Mouse (Mus musculus): ENCODE measurements around the gene Shd. TPM values are rescaled to one million over a fixed set of nuclear protein-coding genes. Genes with fewer than 3 reads are reported as not detected.

Gene Shd
- total RNA-seq, 1 experiment = 1.5 TPM

DNA sequence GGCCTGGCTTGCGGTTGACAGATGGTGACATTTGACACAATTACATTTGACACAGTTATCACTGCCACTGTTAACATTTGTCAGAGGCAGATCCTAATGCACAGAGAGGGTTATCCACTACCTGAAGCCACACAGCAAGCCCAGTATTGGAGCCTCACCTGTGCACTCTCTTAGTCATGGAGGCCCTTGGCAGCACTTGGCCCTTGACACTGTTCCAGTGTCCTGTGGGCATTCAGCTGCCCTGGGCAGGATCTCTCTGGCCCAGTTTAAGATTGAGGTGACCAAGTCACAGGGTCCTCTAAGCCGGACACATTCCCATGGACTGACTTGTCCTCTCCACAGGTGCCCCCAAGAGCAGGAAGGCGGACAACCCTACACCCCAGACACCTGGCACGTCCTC, 3.1 kb upstream of the Shd start:
- Histone ChIP-seq H3K4me1 (ENCODE audit: control insufficient read depth in 2 of 2, insufficient read depth in 2 of 2, low read length in 2 of 2, poor library complexity in 1 of 2) (peaks cover 0 to 20% of the 10 kb centered on the region in 2 experiments; a peak in 2 of 4 replicates), H3K9ac (ENCODE audit: insufficient read depth, low read depth, low read length, poor library complexity, severe bottlenecking) (no peak overlapping the region), H3K27ac (ENCODE audit: insufficient read depth, low read depth, low read length, poor library complexity, severe bottlenecking) (no peak overlapping the region), H3K4me3 (ENCODE audit: insufficient read depth in 1 of 2, low read depth in 1 of 2, low read length in 2 of 2, poor library complexity in 1 of 2, severe bottlenecking in 1 of 2) (no peak overlapping the region), H3K36me3 (ENCODE audit: control insufficient read depth, insufficient read depth, low read length, poor library complexity, severe bottlenecking) (peaks cover 20% of the 10 kb centered on the region), H3K9me3 (ENCODE audit: control insufficient read depth, insufficient read depth, low read depth, low read length) (no peaks in the 10 kb centered on the region)
- in situ Hi-C loops (cut with MboI; ENCODE audit: low sequenced_read_pairs in 2 of 2, unreplicated experiment in 2 of 2) = no loop called here
- TF ChIP-seq ZC3H11A (IDR thresholded peaks at IDR 0.05; ENCODE audit: borderline replicate concordance, low read depth, low read length) (no peak), HCFC1 (IDR thresholded peaks at IDR 0.05; ENCODE audit: borderline replicate concordance, insufficient read depth, low read length) (no peak), CHD2 (IDR thresholded peaks at IDR 0.05; ENCODE audit: low read depth, low read length) (no peak)
- DNase-seq (ENCODE audit: low read depth, low spot score) = no peak

- Histone ChIP-seq H3K9me3 (ENCODE audit: control insufficient read depth, insufficient read depth, low read depth, low read length) (no peaks in the 10 kb centered on the region), H3K36me3 (ENCODE audit: control insufficient read depth, insufficient read depth, low read length, poor library complexity, severe bottlenecking) (peaks cover 18% of the 10 kb centered on the region; the same call in 1 of the 2 replicates), H3K4me1 (ENCODE audit: control insufficient read depth in 2 of 2, insufficient read depth in 2 of 2, low read length in 2 of 2, poor library complexity in 1 of 2) (peaks cover 0 to 18% of the 10 kb centered on the region in 2 experiments; a peak in 2 of 4 replicates), H3K9ac (ENCODE audit: insufficient read depth, low read depth, low read length, poor library complexity, severe bottlenecking) (no peak overlapping the region), H3K27ac (ENCODE audit: insufficient read depth, low read depth, low read length, poor library complexity, severe bottlenecking) (no peak overlapping the region), H3K4me3 (ENCODE audit: insufficient read depth in 1 of 2, low read depth in 1 of 2, low read length in 2 of 2, poor library complexity in 1 of 2, severe bottlenecking in 1 of 2) (no peak overlapping the region)
- in situ Hi-C loops (cut with MboI; ENCODE audit: low sequenced_read_pairs in 2 of 2, unreplicated experiment in 2 of 2) = no loop called here
- DNase-seq (ENCODE audit: low read depth, low spot score) = no peak
- TF ChIP-seq ZNF384 (IDR thresholded peaks at IDR 0.05; ENCODE audit: low read depth, low read length) = no peak
- no peak for TF ChIP-seq MAFK (IDR thresholded peaks at IDR 0.05; ENCODE audit: insufficient read depth, low read depth, low read length)
- TF ChIP-seq ZC3H11A (IDR thresholded peaks at IDR 0.05; ENCODE audit: borderline replicate concordance, low read depth, low read length) = no peak
Measured at GRCm38 (mm10) chr17:55968210-55968609, 2.1 kb upstream of the Shd start.

DNA sequence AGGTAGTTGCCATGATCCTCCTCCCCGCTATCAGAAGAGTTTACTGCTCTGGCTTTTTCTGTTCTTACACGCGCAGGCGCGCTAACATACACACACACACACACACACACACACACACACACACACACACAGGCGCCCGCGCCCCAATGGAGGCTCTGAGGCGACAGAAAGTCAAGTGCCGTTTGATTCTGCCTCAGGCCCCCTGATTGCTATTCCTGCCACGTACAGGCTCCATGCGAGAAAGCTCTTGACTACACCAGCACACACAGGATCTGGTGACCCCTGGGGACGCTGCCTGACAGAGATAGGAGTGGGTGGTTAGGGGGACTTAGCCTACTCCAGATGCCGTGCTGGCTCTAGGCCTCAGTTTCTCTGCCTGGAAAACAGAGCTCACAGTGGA, 707 bp upstream of the Shd start:
- TF ChIP-seq ZNF384 (IDR thresholded peaks at IDR 0.05; ENCODE audit: low read depth, low read length) (no peak), HCFC1 (IDR thresholded peaks at IDR 0.05; ENCODE audit: borderline replicate concordance, insufficient read depth, low read length) (no peak), MAFK (IDR thresholded peaks at IDR 0.05; ENCODE audit: insufficient read depth, low read depth, low read length) (no peak)
- peaks cover 0 to 16% of the 10 kb centered on the region in 2 experiments; a peak in 1 of 4 replicates for H3K4me1 ChIP-seq (ENCODE audit: control insufficient read depth in 2 of 2, insufficient read depth in 2 of 2, low read length in 2 of 2, poor library complexity in 1 of 2)
- H3K36me3 ChIP-seq (ENCODE audit: control insufficient read depth, insufficient read depth, low read length, poor library complexity, severe bottlenecking) = peaks cover 16% of the 10 kb centered on the region; the same call in 1 of the 2 replicates
- no peak overlapping the region for H3K27ac ChIP-seq (ENCODE audit: insufficient read depth, low read depth, low read length, poor library complexity, severe bottlenecking)
- no peaks in the 10 kb centered on the region for H3K9me3 ChIP-seq (ENCODE audit: control insufficient read depth, insufficient read depth, low read depth, low read length)
- DNase-seq (ENCODE audit: low read depth, low spot score) = no peak
- no peak overlapping the region for H3K9ac ChIP-seq (ENCODE audit: insufficient read depth, low read depth, low read length, poor library complexity, severe bottlenecking)
- in situ Hi-C loops (cut with MboI; ENCODE audit: low sequenced_read_pairs in 2 of 2, unreplicated experiment in 2 of 2) = no loop called here
- H3K4me3 ChIP-seq (ENCODE audit: insufficient read depth in 1 of 2, low read depth in 1 of 2, low read length in 2 of 2, poor library complexity in 1 of 2, severe bottlenecking in 1 of 2) = no peak overlapping the region

GRCm38 (mm10) chr17:55971453-55971852, 1.2 kb downstream of the Shd start:
- Histone ChIP-seq H3K4me3 (ENCODE audit: insufficient read depth in 1 of 2, low read depth in 1 of 2, low read length in 2 of 2, poor library complexity in 1 of 2, severe bottlenecking in 1 of 2) (peak overlapping the region in 1 of 2 experiments; percentile 28; a peak in 1 of 4 replicates), H3K9ac (ENCODE audit: insufficient read depth, low read depth, low read length, poor library complexity, severe bottlenecking) (no peak overlapping the region), H3K27ac (ENCODE audit: insufficient read depth, low read depth, low read length, poor library complexity, severe bottlenecking) (no peak overlapping the region), H3K4me1 (ENCODE audit: control insufficient read depth in 2 of 2, insufficient read depth in 2 of 2, low read length in 2 of 2, poor library complexity in 1 of 2) (peaks cover 0 to 15% of the 10 kb centered on the region in 2 experiments; a peak in 1 of 4 replicates), H3K36me3 (ENCODE audit: control insufficient read depth, insufficient read depth, low read length, poor library complexity, severe bottlenecking) (peaks cover 13% of the 10 kb centered on the region; the same call in 1 of the 2 replicates), H3K9me3 (ENCODE audit: control insufficient read depth, insufficient read depth, low read depth, low read length) (no peaks in the 10 kb centered on the region)
- no peak for DNase-seq (ENCODE audit: low read depth, low spot score)
- in situ Hi-C loops (cut with MboI; ENCODE audit: low sequenced_read_pairs in 2 of 2, unreplicated experiment in 2 of 2) = no loop called here
- no peak for TF ChIP-seq HCFC1 (IDR thresholded peaks at IDR 0.05; ENCODE audit: borderline replicate concordance, insufficient read depth, low read length)
- no peak for TF ChIP-seq ZC3H11A (IDR thresholded peaks at IDR 0.05; ENCODE audit: borderline replicate concordance, low read depth, low read length)
- no peak for TF ChIP-seq ZNF384 (IDR thresholded peaks at IDR 0.05; ENCODE audit: low read depth, low read length)
- no peak for TF ChIP-seq MAFK (IDR thresholded peaks at IDR 0.05; ENCODE audit: insufficient read depth, low read depth, low read length)
- TF ChIP-seq CHD2 (IDR thresholded peaks at IDR 0.05; ENCODE audit: low read depth, low read length) = no peak

DNA sequence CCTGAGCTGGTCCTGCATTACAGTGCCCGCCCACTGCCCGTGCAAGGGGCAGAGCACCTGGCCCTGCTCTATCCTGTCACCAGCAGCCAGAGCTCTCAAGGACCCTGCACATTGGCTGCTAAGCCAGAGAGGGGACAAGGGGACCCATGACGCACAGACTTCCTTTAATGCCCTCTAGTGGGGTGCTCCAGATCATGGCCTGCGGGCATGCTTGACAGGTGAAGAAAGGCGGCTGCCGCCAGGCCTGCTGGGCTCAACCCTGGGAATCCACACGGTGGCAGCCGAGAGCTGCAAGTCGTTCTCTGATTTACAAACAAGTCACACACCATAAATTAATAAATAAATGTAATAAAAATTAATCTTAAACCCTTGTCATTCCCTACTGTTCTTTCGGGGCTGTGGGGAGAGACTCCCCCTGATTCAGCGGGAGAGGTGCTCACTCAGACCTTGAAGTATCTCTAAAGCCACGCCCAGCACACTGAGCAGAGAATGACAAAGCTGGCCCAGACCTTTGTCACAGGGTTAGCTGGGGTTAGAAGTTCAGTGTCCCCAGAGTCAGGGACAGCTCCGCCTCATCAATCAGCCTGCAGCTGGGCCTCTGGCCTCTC, 6.1 kb downstream of the Shd start:
- no peak overlapping the region for H3K27ac ChIP-seq (ENCODE audit: insufficient read depth, low read depth, low read length, poor library complexity, severe bottlenecking)
- peak; percentile 66 for DNase-seq (ENCODE audit: low read depth, low spot score)
- H3K4me1 ChIP-seq (ENCODE audit: control insufficient read depth in 2 of 2, insufficient read depth in 2 of 2, low read length in 2 of 2, poor library complexity in 1 of 2) = peaks cover 0 to 8% of the 10 kb centered on the region in 2 experiments; a peak in 1 of 4 replicates
- in situ Hi-C loops (cut with MboI; ENCODE audit: low sequenced_read_pairs in 2 of 2, unreplicated experiment in 2 of 2) = no loop called here
- no peak for TF ChIP-seq HCFC1 (IDR thresholded peaks at IDR 0.05; ENCODE audit: borderline replicate concordance, insufficient read depth, low read length)
- no peak for TF ChIP-seq MAFK (IDR thresholded peaks at IDR 0.05; ENCODE audit: insufficient read depth, low read depth, low read length)
- TF ChIP-seq CHD2 (IDR thresholded peaks at IDR 0.05; ENCODE audit: low read depth, low read length) = no peak
- no peak for TF ChIP-seq ZC3H11A (IDR thresholded peaks at IDR 0.05; ENCODE audit: borderline replicate concordance, low read depth, low read length)
- TF ChIP-seq ZNF384 (IDR thresholded peaks at IDR 0.05; ENCODE audit: low read depth, low read length) = no peak
- H3K4me3 ChIP-seq (ENCODE audit: insufficient read depth in 1 of 2, low read depth in 1 of 2, low read length in 2 of 2, poor library complexity in 1 of 2, severe bottlenecking in 1 of 2) = no peak overlapping the region
- no peaks in the 10 kb centered on the region for H3K9me3 ChIP-seq (ENCODE audit: control insufficient read depth, insufficient read depth, low read depth, low read length)
- H3K9ac ChIP-seq (ENCODE audit: insufficient read depth, low read depth, low read length, poor library complexity, severe bottlenecking) = no peak overlapping the region
- no peaks in the 10 kb centered on the region for H3K36me3 ChIP-seq (ENCODE audit: control insufficient read depth, insufficient read depth, low read length, poor library complexity, severe bottlenecking)
